14 mouse cellular contexts compared by ENCODE assay signal in genomic region chr10:126953029-126953471, GRCm38 (mm10). TPM values are rescaled to one million over a fixed set of nuclear protein-coding genes. Genes with fewer than 3 reads are reported as not detected.
DNase-seq lines count a peak whose midpoint lies in the region; ATAC-seq and TF ChIP-seq lines count a peak whose summit lies in the region.
"Had no signal": no experiment of that assay in that cellular context is flagged by ENCODE, and none has a peak within 500 bp of the region (broad histone marks: within the 10 kb centered on the region; RNA-seq: fewer than 3 reads in every experiment).

No protein-coding gene starts in this region.

- H3K9ac ChIP-seq in kidney, embryonic 16.5 days (replicated peaks; ENCODE audit: low read length) = no peak overlapping the region
- no peak overlapping the region for H3K9ac ChIP-seq in MEL (ENCODE audit: control insufficient read depth, low read depth, low read length, poor library complexity, severe bottlenecking)
- no peak overlapping the region for H3K9ac ChIP-seq in hindbrain, embryonic 11.5 days (ENCODE audit: low read depth, low read length)
- H3K9ac ChIP-seq: hindbrain, embryonic 15.5 days; lung, embryonic 15.5 days; midbrain, embryonic 15.5 days had no signal

- peaks cover 18% of the 10 kb centered on the region for H3K4me1 ChIP-seq in kidney, embryonic 16.5 days (ENCODE audit: insufficient read depth, low read length)
- peaks cover 10 to 14% of the 10 kb centered on the region in 2 experiments for H3K4me1 ChIP-seq in MEL (ENCODE audit: control insufficient read depth in 1 of 2, insufficient read depth in 2 of 2, low read length in 2 of 2)
- H3K4me1 ChIP-seq in embryonic fibroblast, embryonic 13.5 days (ENCODE audit: control insufficient read depth, insufficient read depth, low read length) = peaks cover 13% of the 10 kb centered on the region
- H3K4me1 ChIP-seq in hindbrain, embryonic 11.5 days (replicated peaks; ENCODE audit: control insufficient read depth, insufficient read depth, low read length) = peaks cover 2% of the 10 kb centered on the region

- H3K27me3 ChIP-seq in kidney, embryonic 16.5 days (ENCODE audit: insufficient read depth, low read length) = no peaks in the 10 kb centered on the region
- H3K27me3 ChIP-seq in MEL (ENCODE audit: control insufficient read depth in 1 of 2, insufficient read depth in 2 of 2, low read length in 2 of 2) = no peaks in the 10 kb centered on the region
- H3K27me3 ChIP-seq in hindbrain, embryonic 11.5 days (ENCODE audit: control insufficient read depth, insufficient read depth, low read length) = peaks cover 22% of the 10 kb centered on the region
- H3K27me3 ChIP-seq: lung, embryonic 15.5 days; midbrain, embryonic 15.5 days had no signal

- H3K27ac ChIP-seq in kidney, embryonic 16.5 days (ENCODE audit: low read length) = peak overlapping the region; percentile 65
- H3K27ac ChIP-seq in MEL (ENCODE audit: control insufficient read depth, low read depth, low read length) = no peak overlapping the region
- peak overlapping the region; percentile 87 for H3K27ac ChIP-seq in embryonic fibroblast, embryonic 13.5 days (ENCODE audit: insufficient read depth, low read length)
- no peak overlapping the region for H3K27ac ChIP-seq in hindbrain, embryonic 11.5 days (ENCODE audit: low read depth, low read length)
- H3K27ac ChIP-seq: hindbrain, embryonic 15.5 days; lung, embryonic 15.5 days; midbrain, embryonic 15.5 days had no signal

- no peak for TF ChIP-seq RAD21 in MEL (IDR thresholded peaks at IDR 0.05; ENCODE audit: low read depth, low read length)

- H3K9me3 ChIP-seq in kidney, embryonic 16.5 days (ENCODE audit: low read length) = no peaks in the 10 kb centered on the region
- H3K9me3 ChIP-seq in MEL (replicated peaks; ENCODE audit: insufficient read depth, low read length) = no peaks in the 10 kb centered on the region
- no peaks in the 10 kb centered on the region for H3K9me3 ChIP-seq in hindbrain, embryonic 11.5 days (ENCODE audit: control insufficient read depth, low read length)
- H3K9me3 ChIP-seq: hindbrain, embryonic 15.5 days; lung, embryonic 15.5 days; midbrain, embryonic 15.5 days had no signal

- ATAC-seq in kidney, embryonic 16.5 days (ENCODE audit: low FRiP score, low TSS enrichment) = no peak
- no peak for ATAC-seq in hindbrain, embryonic 11.5 days (ENCODE audit: low FRiP score)
- ATAC-seq: midbrain, embryonic 15.5 days had no signal

- TF ChIP-seq EP300 in MEL (IDR thresholded peaks at IDR 0.05; ENCODE audit: low read depth in 1 of 2, low read length in 2 of 2) = no peak

- H3K79me2 ChIP-seq in MEL (ENCODE audit: control insufficient read depth, insufficient read depth, low read length, poor library complexity) = no peaks in the 10 kb centered on the region

- H3K36me3 ChIP-seq in kidney, embryonic 16.5 days (ENCODE audit: insufficient read depth, low read length) = no peaks in the 10 kb centered on the region
- H3K36me3 ChIP-seq in MEL (ENCODE audit: control insufficient read depth in 1 of 2, insufficient read depth in 2 of 2, low read length in 2 of 2) = peaks cover 0 to 9% of the 10 kb centered on the region in 2 experiments; a peak in 1 of 4 replicates
- no peaks in the 10 kb centered on the region for H3K36me3 ChIP-seq in hindbrain, embryonic 11.5 days (ENCODE audit: control insufficient read depth, insufficient read depth, low read length)
- H3K36me3 ChIP-seq: hindbrain, embryonic 15.5 days; lung, embryonic 15.5 days; midbrain, embryonic 15.5 days had no signal

- no peak for DNase-seq in kidney, postnatal 14 days
- DNase-seq in MEL (ENCODE audit: low read depth, low spot score) = peak; percentile 24
- DNase-seq in brain, embryonic 14.5 days (ENCODE audit: low read depth) = peak; percentile 22
- DNase-seq in hindbrain, embryonic 11.5 days (ENCODE audit: low spot score) = no peak
- no peak for DNase-seq in urinary bladder, adult 2 months (ENCODE audit: low spot score)
- DNase-seq in thymus, adult 18-20 months = no peak
- DNase-seq: adrenal gland, postnatal 14 days; gastrocnemius, postnatal 36 days had no signal

- no peak for TF ChIP-seq POLR2A in MEL (IDR thresholded peaks at IDR 0.05; ENCODE audit: control insufficient read depth in 1 of 2, insufficient read depth in 1 of 2, low read depth in 1 of 2, low read length in 2 of 2, poor library complexity in 1 of 2)
- TF ChIP-seq POLR2A in brain, embryonic 14.5 days (IDR thresholded peaks at IDR 0.05; ENCODE audit: borderline replicate concordance, extremely low read depth, insufficient read depth, insufficient read length, poor library complexity, severe bottlenecking) = no peak
- TF ChIP-seq POLR2A in embryonic fibroblast, embryonic 13.5 days (IDR thresholded peaks at IDR 0.05; ENCODE audit: low read depth, low read length) = no peak

- no peak overlapping the region for H3K4me2 ChIP-seq in kidney, embryonic 16.5 days (replicated peaks; ENCODE audit: low read depth, low read length)
- no peak overlapping the region for H3K4me2 ChIP-seq in hindbrain, embryonic 11.5 days (replicated peaks; ENCODE audit: low read depth, low read length)
- H3K4me2 ChIP-seq: hindbrain, embryonic 15.5 days; lung, embryonic 15.5 days; midbrain, embryonic 15.5 days had no signal

- no peak overlapping the region for H3K4me3 ChIP-seq in kidney, embryonic 16.5 days (ENCODE audit: low read length)
- H3K4me3 ChIP-seq in MEL (ENCODE audit: control insufficient read depth in 1 of 2, insufficient read depth in 1 of 2, low read depth in 2 of 2, low read length in 2 of 2) = no peak overlapping the region
- no peak overlapping the region for H3K4me3 ChIP-seq in embryonic fibroblast, embryonic 13.5 days (ENCODE audit: insufficient read depth, low read length)
- H3K4me3 ChIP-seq in hindbrain, embryonic 11.5 days (ENCODE audit: low read depth, low read length) = no peak overlapping the region
- H3K4me3 ChIP-seq: erythroblast, embryonic 14.5 days; hindbrain, embryonic 15.5 days; lung, embryonic 15.5 days; midbrain, embryonic 15.5 days had no signal

- WGBS in kidney, embryonic 16.5 days = 80% methylated on average over 3 of the region's 3 CpGs
- WGBS in hindbrain, embryonic 11.5 days = 93% methylated on average over 3 of the region's 3 CpGs

- no peak for TF ChIP-seq CTCF in MEL (IDR thresholded peaks at IDR 0.05 in 2 of 3, conservative IDR thresholded peaks at IDR 0.05 in 1 of 3; ENCODE audit: control insufficient read depth in 1 of 3, insufficient read depth in 1 of 3, low read depth in 2 of 3, low read length in 3 of 3, poor library complexity in 1 of 3, severe bottlenecking in 1 of 3)
- no peak for TF ChIP-seq CTCF in brain, embryonic 14.5 days (IDR thresholded peaks at IDR 0.05; ENCODE audit: borderline replicate concordance, extremely low read depth, insufficient read depth, insufficient read length)
- no peak for TF ChIP-seq CTCF in embryonic fibroblast, embryonic 13.5 days (IDR thresholded peaks at IDR 0.05; ENCODE audit: borderline replicate concordance, insufficient read depth, low read length)

TF ChIP-seq in MEL, 35 proteins besides CTCF, POLR2A, EP300 and RAD21 (continues in another document):
- TF ChIP-seq MAFK (IDR thresholded peaks at IDR 0.05; ENCODE audit: borderline replicate concordance, low read depth, low read length) = no peak
- TF ChIP-seq RCOR1 (IDR thresholded peaks at IDR 0.05; ENCODE audit: low read depth, low read length) = no peak
- no peak for TF ChIP-seq CHD1 (IDR thresholded peaks at IDR 0.05; ENCODE audit: low read depth, low read length)
- no peak for TF ChIP-seq ZNF384 (IDR thresholded peaks at IDR 0.05; ENCODE audit: low read depth, low read length)
- TF ChIP-seq MXI1 (IDR thresholded peaks at IDR 0.05; ENCODE audit: low read depth, low read length) = no peak
- TF ChIP-seq NRF1 (IDR thresholded peaks at IDR 0.05; ENCODE audit: insufficient read depth, low read depth, low read length, poor library complexity, severe bottlenecking) = no peak
- TF ChIP-seq UBTF (IDR thresholded peaks at IDR 0.05; ENCODE audit: borderline replicate concordance, insufficient read depth, low read depth, low read length) = no peak
- no peak for TF ChIP-seq E2F4 (IDR thresholded peaks at IDR 0.05; ENCODE audit: borderline replicate concordance, low read depth, low read length)
- no peak for TF ChIP-seq KAT2A (conservative IDR thresholded peaks at IDR 0.05; ENCODE audit: low read depth, low read length)
- no peak for TF ChIP-seq MAZ (IDR thresholded peaks at IDR 0.05; ENCODE audit: low read depth, low read length)

RNA-seq across cellular contexts. Expression of gene Ctdsp2, which starts 25.5 kb away (rescaled TPM):
- polyA plus RNA-seq in kidney, embryonic 16.5 days (2015; fragmentation: Nextera tagmentation; extraction: Ambion mirVana) = 70.5 and 76.1 TPM in 2 replicates
- 16.7 and 19.3 TPM in 2 replicates for total RNA-seq in MEL (2012; rRNA removed)
- 10 to 100 TPM in 1 of 2 experiments, not detected in 1; 69.3 TPM for polyA plus RNA-seq in MEL (2012; ENCODE audit: insufficient read depth in 1 of 2, insufficient read length in 2 of 2, low read depth in 1 of 2, low replicate concordance in 2 of 2, missing spikeins in 1 of 2)
- polyA plus RNA-seq in brain, embryonic 14.5 days (2012; rRNA removed) = 73.2 and 79.8 TPM in 2 replicates
- 152 and 208 TPM in 2 replicates for polyA plus RNA-seq in embryonic fibroblast, embryonic 13.5 days (2011; ENCODE audit: insufficient read length, low read depth, missing spikeins)
- polyA plus RNA-seq in hindbrain, embryonic 11.5 days (2014; fragmentation: Nextera tagmentation; extraction: Ambion mirVana) = 38.7 and 40.3 TPM in 2 replicates
- polyA plus RNA-seq in urinary bladder, adult 2 months (2012; rRNA removed) = 146 and 191 TPM in 2 replicates

RNA-seq across cellular contexts. Expression of gene Avil, which starts 47.5 kb away (rescaled TPM):
- 0.17 and 0.22 TPM in 2 replicates for polyA plus RNA-seq in kidney, embryonic 16.5 days (2015; fragmentation: Nextera tagmentation; extraction: Ambion mirVana)
- total RNA-seq in MEL (2012; rRNA removed) = 10.1 and 21.6 TPM in 2 replicates
- 10 to 100 TPM; 16.0 to 49.7 TPM for polyA plus RNA-seq in MEL (2012; ENCODE audit: insufficient read depth in 1 of 2, insufficient read length in 2 of 2, low read depth in 1 of 2, low replicate concordance in 2 of 2, missing spikeins in 1 of 2)
- polyA plus RNA-seq in brain, embryonic 14.5 days (2012; rRNA removed) = 0.28 and 1.7 TPM in 2 replicates
- polyA plus RNA-seq in embryonic fibroblast, embryonic 13.5 days (2011; ENCODE audit: insufficient read length, low read depth, missing spikeins) = 0.57 and 1.5 TPM in 2 replicates
- 0.29 and 1.7 TPM in 2 replicates for polyA plus RNA-seq in hindbrain, embryonic 11.5 days (2014; fragmentation: Nextera tagmentation; extraction: Ambion mirVana)
- 0.28 and 0.53 TPM in 2 replicates for polyA plus RNA-seq in urinary bladder, adult 2 months (2012; rRNA removed)

RNA-seq across cellular contexts. Expression of gene Atp23, which starts 51.9 kb away (rescaled TPM):
- polyA plus RNA-seq in kidney, embryonic 16.5 days (2015; fragmentation: Nextera tagmentation; extraction: Ambion mirVana) = 16.5 and 18.4 TPM in 2 replicates
- 23.0 and 23.9 TPM in 2 replicates for total RNA-seq in MEL (2012; rRNA removed)
- polyA plus RNA-seq in MEL (2012; ENCODE audit: insufficient read depth in 1 of 2, insufficient read length in 2 of 2, low read depth in 1 of 2, low replicate concordance in 2 of 2, missing spikeins in 1 of 2) = 10 to 100 TPM in 1 of 2 experiments, not detected in 1; 26.1 TPM
- 8.6 and 9.6 TPM in 2 replicates for polyA plus RNA-seq in brain, embryonic 14.5 days (2012; rRNA removed)
- 4.7 and 5.2 TPM in 2 replicates for polyA plus RNA-seq in embryonic fibroblast, embryonic 13.5 days (2011; ENCODE audit: insufficient read length, low read depth, missing spikeins)
- 14.3 TPM in 2 replicates for polyA plus RNA-seq in hindbrain, embryonic 11.5 days (2014; fragmentation: Nextera tagmentation; extraction: Ambion mirVana)
- 5.7 and 7.5 TPM in 2 replicates for polyA plus RNA-seq in urinary bladder, adult 2 months (2012; rRNA removed)

Comparison
In these comparisons a context has a peak if more than half of its experiments do, and no peak if none do; other contexts are left out.
1. H3K27ac ChIP-seq: peak in kidney, embryonic 16.5 days (single experiment) and embryonic fibroblast, embryonic 13.5 days (single experiment); none in MEL (single experiment) and hindbrain, embryonic 11.5 days (single experiment).
2. DNase-seq: peak in MEL (single experiment) and brain, embryonic 14.5 days (single experiment); none in kidney, postnatal 14 days (single experiment), hindbrain, embryonic 11.5 days (single experiment), urinary bladder, adult 2 months (single experiment) and thymus, adult 18-20 months (0 of 2).